Mouse (Mus musculus) embryonic facial prominence, embryonic 11.5 days (tissue): ENCODE data around the gene Itgb2. TPM values are rescaled to one million over a fixed set of nuclear protein-coding genes. Genes with fewer than 3 reads are reported as not detected.

Experiments
- ATAC-seq: fragments of 200-750 bp; cut with Nextera tagmentation; replicated peaks from 2 replicates; pipeline ENCODE4 v1.8.0; 2017; ENCODE audit warnings: low read depth; ENCODE audit not compliant: insufficient number of reproducible peaks, low FRiP score, low TSS enrichment
- DNase-seq: peaks from one replicate; pipeline ENCODE4 v3.0.0-alpha.2; 2015; ENCODE audit warnings: low spot score
- H3K27ac ChIP-seq: fragments of 300-500 bp; sonication (generic); replicated peaks from 2 replicates; pipeline ENCODE4 v1.5.1; 2014; ENCODE audit warnings: mild to moderate bottlenecking, low read depth, low read length, control low read depth
- H3K27me3 ChIP-seq: fragments of 300-500 bp; sonication (generic); 2 replicates; pipeline ENCODE4 v1.6.1; 2014; ENCODE audit warnings: mild to moderate bottlenecking, low read length, moderate library complexity, mixed read lengths; ENCODE audit not compliant: control insufficient read depth, insufficient read depth
- H3K36me3 ChIP-seq: fragments of 300-500 bp; sonication (generic); replicated peaks from 2 replicates; pipeline ENCODE4 v1.6.1; 2014; ENCODE audit warnings: low read depth, mild to moderate bottlenecking, low read length, moderate library complexity, mixed read lengths; ENCODE audit not compliant: control insufficient read depth, insufficient read depth
- H3K4me1 ChIP-seq: fragments of 300-500 bp; sonication (generic); 2 replicates; pipeline ENCODE4 v1.6.1; 2014; ENCODE audit warnings: low read length, mixed read lengths; ENCODE audit not compliant: control insufficient read depth, insufficient read depth
- H3K4me2 ChIP-seq: fragments of 300-500 bp; sonication (generic); 2 replicates; pipeline ENCODE4 v1.6.1; 2014; ENCODE audit warnings: low read depth, mild to moderate bottlenecking, control low read depth, low read length, moderate library complexity
- H3K4me3 ChIP-seq: fragments of 300-500 bp; sonication (generic); 2 replicates; pipeline ENCODE4 v1.5.1; 2014; ENCODE audit warnings: low read depth, low read length, control low read depth
- H3K9ac ChIP-seq: fragments of 300-500 bp; sonication (generic); replicated peaks from 2 replicates; pipeline ENCODE4 v1.6.1; 2014; ENCODE audit warnings: mild to moderate bottlenecking, control low read depth, low read length
- H3K9me3 ChIP-seq: fragments of 300-500 bp; sonication (generic); replicated peaks from 2 replicates; pipeline ENCODE4 v1.6.1; 2016; ENCODE audit warnings: mild to moderate bottlenecking, low read length, inconsistent platforms, mixed read lengths; ENCODE audit not compliant: control insufficient read depth
- WGBS: fragments of 180-500 bp; shearing (Covaris S2); extraction: QIAGEN DNeasy Blood & Tissue Kit; methylation state at CpG from one replicate; pipeline ENCODE4 v1.1.7; 2014; 5-methylcytosine and 5-hydroxymethylcytosine counted together
- polyA plus RNA-seq: library from polyadenylated mRNA; unstranded; fragments of >200 nt; fragmentation: Nextera tagmentation; extraction: Ambion mirVana; gene quantifications from 2 replicates; pipeline ENCODE4 v1.2.1, GENCODE M21; 2014

Itgb2 gene
- polyA plus RNA-seq, 1 experiment from 2014 or later, result 1.4 TPM

- H3K9me3 ChIP-seq, result no peaks in the 10 kb centered on the region
- H3K36me3 ChIP-seq, result no peaks in the 10 kb centered on the region; the same call in 1 of the 2 replicates
- ATAC-seq (no peak), DNase-seq (no peak)
- H3K27ac ChIP-seq, result no peak overlapping the region
- H3K27me3 ChIP-seq, result no peaks in the 10 kb centered on the region
- H3K4me1 ChIP-seq, result no peaks in the 10 kb centered on the region
- WGBS, result 91% methylated on average over 5 of the region's 5 CpGs
- H3K9ac ChIP-seq, result no peak overlapping the region
- no peak overlapping the region for H3K4me2 ChIP-seq
- H3K4me3 ChIP-seq, result no peak overlapping the region
Observed at GRCm38 (mm10) chr10:77604958-77605357, 74.9 kb downstream of the Itgb2 start.

DNA sequence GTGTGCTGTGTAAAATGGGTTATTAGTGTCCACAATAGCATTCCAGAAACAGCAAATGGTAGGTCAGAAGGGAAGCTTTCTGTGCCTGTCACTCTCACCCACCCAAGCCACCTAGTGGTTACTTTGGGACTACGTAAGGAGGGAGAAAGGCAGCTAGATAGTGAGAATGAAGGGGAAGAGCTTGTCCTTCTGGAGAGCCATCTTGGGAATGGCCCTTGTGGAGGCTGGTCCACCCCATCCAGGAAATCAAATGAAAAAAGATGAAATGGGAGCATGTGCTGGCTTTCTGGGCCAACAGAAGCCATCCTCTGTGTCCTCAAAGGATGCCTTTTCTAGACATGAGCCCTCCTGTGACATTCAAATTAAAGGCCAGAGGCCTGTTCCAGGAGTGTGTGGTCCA lies 75.3 kb downstream of the Itgb2 start:
- Histone ChIP-seq H3K36me3 (no peaks in the 10 kb centered on the region; the same call in none of the 2 replicates), H3K4me3 (peak overlapping the region; percentile 74), H3K9ac (peak overlapping the region; percentile 88), H3K9me3 (no peaks in the 10 kb centered on the region), H3K27ac (peak overlapping the region; percentile 76; the same call in 1 of the 2 replicates), H3K4me1 (no peaks in the 10 kb centered on the region), H3K27me3 (no peaks in the 10 kb centered on the region), H3K4me2 (no peak overlapping the region; the same call in 1 of the 2 replicates)
- WGBS, result 56% methylated on average over 1 of the region's 1 CpGs
- DNase-seq (peak; percentile 57), ATAC-seq (no peak)

GRCm38 (mm10) chr10:77605908-77606826 lies 76.1 kb downstream of the Itgb2 start, which contains the start of the genes Sumo3 and Gm49325:
Gene Sumo3, plus strand, starts transcription at chr10:77606097.
Gene Gm49325, plus strand, starts transcription at chr10:77606197.
- under 1% methylated on average over 115 of the region's 119 CpGs for WGBS
- H3K9me3 ChIP-seq, result no peaks in the 10 kb centered on the region
- peaks cover 6% of the 10 kb centered on the region for H3K36me3 ChIP-seq
- peak within 1 kb of the TSS; percentile 88 for H3K9ac ChIP-seq
- H3K4me1 ChIP-seq, result no peaks in the 10 kb centered on the region
- DNase-seq, result peak; percentile 90
- peak; percentile 73 for ATAC-seq
- no peaks in the 10 kb centered on the region for H3K27me3 ChIP-seq
- peak within 1 kb of the TSS; percentile 74 for H3K4me3 ChIP-seq
- H3K4me2 ChIP-seq, result peak within 1 kb of the TSS; percentile 73
- H3K27ac ChIP-seq, result peak within 1 kb of the TSS; percentile 76

- ATAC-seq, result no peak; the same call in 1 of the 2 replicates
- peak overlapping the region; percentile 74 for H3K4me3 ChIP-seq
- no peak for DNase-seq
- peak overlapping the region; percentile 88 for H3K9ac ChIP-seq
- H3K4me1 ChIP-seq, result no peaks in the 10 kb centered on the region
- H3K27me3 ChIP-seq, result no peaks in the 10 kb centered on the region
- no peaks in the 10 kb centered on the region for H3K9me3 ChIP-seq
- 0 out of 2 replicates have a peak overlapping the region, but pooled peaks have one; percentile 4 for H3K27ac ChIP-seq
- H3K4me2 ChIP-seq, result peak overlapping the region; percentile 73
- peaks cover 7% of the 10 kb centered on the region for H3K36me3 ChIP-seq
- WGBS, result 49% methylated on average over 7 of the region's 7 CpGs
Observed at GRCm38 (mm10) chr10:77606855-77607254, 76.8 kb downstream of the Itgb2 start.

DNA sequence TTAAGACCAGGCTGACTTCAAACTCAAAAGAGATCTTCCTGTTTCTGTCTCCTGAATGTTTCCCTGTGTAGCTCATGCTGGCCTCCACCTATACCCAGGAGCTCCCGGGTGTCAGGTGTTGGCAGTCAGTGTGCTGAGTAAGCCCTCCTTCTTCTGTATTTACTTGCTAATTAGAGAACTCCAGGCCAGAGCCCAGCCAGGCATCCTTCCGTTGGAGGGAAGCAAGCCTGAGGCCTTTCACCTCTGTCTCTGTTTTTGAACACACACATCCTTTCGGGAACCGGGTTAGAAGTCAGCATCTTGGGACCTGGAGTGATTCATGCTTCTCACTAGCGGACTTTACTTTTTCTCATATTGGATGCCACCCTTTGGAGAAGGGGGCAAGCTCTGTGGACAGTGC lies 77.4 kb downstream of the Itgb2 start:
- H3K36me3 ChIP-seq, result peaks cover 7% of the 10 kb centered on the region
- H3K4me3 ChIP-seq, result peak overlapping the region; percentile 74; the same call in 1 of the 2 replicates
- no peaks in the 10 kb centered on the region for H3K9me3 ChIP-seq
- peak overlapping the region; percentile 73 for H3K4me2 ChIP-seq
- ATAC-seq, result no peak
- H3K4me1 ChIP-seq, result no peaks in the 10 kb centered on the region
- H3K9ac ChIP-seq, result no peak overlapping the region
- DNase-seq, result no peak
- H3K27me3 ChIP-seq, result no peaks in the 10 kb centered on the region
- no peak overlapping the region for H3K27ac ChIP-seq
- 63% methylated on average over 5 of the region's 5 CpGs for WGBS

GRCm38 (mm10) chr10:77608589-77608988 lies 78.5 kb downstream of the Itgb2 start:
- no peak overlapping the region for H3K4me3 ChIP-seq
- DNase-seq (no peak), ATAC-seq (no peak)
- WGBS, result 92% methylated on average over 8 of the region's 8 CpGs
- no peaks in the 10 kb centered on the region for H3K27me3 ChIP-seq
- peaks cover 7% of the 10 kb centered on the region for H3K36me3 ChIP-seq
- no peak overlapping the region for H3K9ac ChIP-seq
- H3K9me3 ChIP-seq, result no peaks in the 10 kb centered on the region
- H3K4me2 ChIP-seq, result no peak overlapping the region
- H3K27ac ChIP-seq, result no peak overlapping the region
- H3K4me1 ChIP-seq, result no peaks in the 10 kb centered on the region

GRCm38 (mm10) chr10:77610221-77610961 lies 80.3 kb downstream of the Itgb2 start:
- Histone ChIP-seq H3K9me3 (no peaks in the 10 kb centered on the region), H3K4me1 (no peaks in the 10 kb centered on the region), H3K27me3 (no peaks in the 10 kb centered on the region), H3K27ac (no peak overlapping the region), H3K4me2 (no peak overlapping the region), H3K9ac (no peak overlapping the region), H3K4me3 (no peak overlapping the region), H3K36me3 (peaks cover 7% of the 10 kb centered on the region)
- DNase-seq, result no peak
- 92% methylated on average over 8 of the region's 8 CpGs for WGBS
- no peak for ATAC-seq
